Mouse (Mus musculus) C2C12 (cell line): ENCODE measurements around the gene Cd109. TPM values are rescaled to one million over a fixed set of nuclear protein-coding genes. Genes with fewer than 3 reads are reported as not detected.

ENCODE experiments used
- H3K27me3 ChIP-seq: one replicate; pipeline ENCODE4 v1.6.1; 2011; ENCODE audit not compliant: control insufficient read depth, insufficient read depth, insufficient read length
- H3K36me3 ChIP-seq: one replicate; pipeline ENCODE4 v1.6.1; 2011; ENCODE audit not compliant: control insufficient read depth, insufficient read depth
- H3K4me3 ChIP-seq: one replicate; pipeline ENCODE4 v1.5.1; 2011; ENCODE audit warnings: mild to moderate bottlenecking, control low read depth; ENCODE audit not compliant: poor library complexity, insufficient read depth, severe bottlenecking
- H3K79me2 ChIP-seq: one replicate; pipeline ENCODE4 v1.6.1; 2011; ENCODE audit not compliant: control insufficient read depth, insufficient read depth
- H3K79me3 ChIP-seq: one replicate; pipeline ENCODE4 v1.6.1; 2011; ENCODE audit warnings: low read depth, control low read depth
- H3ac ChIP-seq: one replicate; pipeline ENCODE3; 2011; ENCODE audit warnings: low read depth; ENCODE audit not compliant: control insufficient read depth, insufficient read length
- CEBPB ChIP-seq: IDR thresholded peaks from one replicate; pipeline ENCODE4 v1.6.1; 2011; ENCODE audit warnings: low read depth, mild to moderate bottlenecking, control low read depth, moderate library complexity
- CTCF ChIP-seq: IDR thresholded peaks from one replicate; pipeline ENCODE4 v1.5.1; 2011; ENCODE audit not compliant: control insufficient read depth, insufficient read depth, insufficient read length
- FOSL1 ChIP-seq: IDR thresholded peaks from one replicate; pipeline ENCODE4 v1.8.0; 2011; ENCODE audit warnings: mild to moderate bottlenecking, low read length; ENCODE audit not compliant: poor library complexity, insufficient read depth, severe bottlenecking
- MAX ChIP-seq: IDR thresholded peaks from one replicate; pipeline ENCODE4 v1.6.1; 2011; ENCODE audit warnings: mild to moderate bottlenecking, control low read depth
- MYOD1 ChIP-seq: IDR thresholded peaks from one replicate; pipeline ENCODE4 v1.6.1; 2011; ENCODE audit warnings: low read depth; ENCODE audit not compliant: control insufficient read depth, insufficient read length
- MYOG ChIP-seq: IDR thresholded peaks from one replicate; pipeline ENCODE4 v1.6.1; 2011; ENCODE audit not compliant: control insufficient read depth, insufficient read length; ENCODE audit errors: extremely low read depth
- USF1 ChIP-seq: IDR thresholded peaks from one replicate; pipeline ENCODE4 v1.6.1; 2011; ENCODE audit warnings: low read depth, mild to moderate bottlenecking, control low read depth, moderate library complexity
- polyA plus RNA-seq: library from polyadenylated mRNA; unstranded; fragments of >200 nt; fragmentation: generic; extraction: Trizol; gene quantifications from one replicate; pipeline ENCODE4 v1.2.1, GENCODE M21; 2012; ENCODE audit warnings: missing spikeins

Cd109 gene
- polyA plus RNA-seq, 1 experiment: 5.9 TPM

DNA sequence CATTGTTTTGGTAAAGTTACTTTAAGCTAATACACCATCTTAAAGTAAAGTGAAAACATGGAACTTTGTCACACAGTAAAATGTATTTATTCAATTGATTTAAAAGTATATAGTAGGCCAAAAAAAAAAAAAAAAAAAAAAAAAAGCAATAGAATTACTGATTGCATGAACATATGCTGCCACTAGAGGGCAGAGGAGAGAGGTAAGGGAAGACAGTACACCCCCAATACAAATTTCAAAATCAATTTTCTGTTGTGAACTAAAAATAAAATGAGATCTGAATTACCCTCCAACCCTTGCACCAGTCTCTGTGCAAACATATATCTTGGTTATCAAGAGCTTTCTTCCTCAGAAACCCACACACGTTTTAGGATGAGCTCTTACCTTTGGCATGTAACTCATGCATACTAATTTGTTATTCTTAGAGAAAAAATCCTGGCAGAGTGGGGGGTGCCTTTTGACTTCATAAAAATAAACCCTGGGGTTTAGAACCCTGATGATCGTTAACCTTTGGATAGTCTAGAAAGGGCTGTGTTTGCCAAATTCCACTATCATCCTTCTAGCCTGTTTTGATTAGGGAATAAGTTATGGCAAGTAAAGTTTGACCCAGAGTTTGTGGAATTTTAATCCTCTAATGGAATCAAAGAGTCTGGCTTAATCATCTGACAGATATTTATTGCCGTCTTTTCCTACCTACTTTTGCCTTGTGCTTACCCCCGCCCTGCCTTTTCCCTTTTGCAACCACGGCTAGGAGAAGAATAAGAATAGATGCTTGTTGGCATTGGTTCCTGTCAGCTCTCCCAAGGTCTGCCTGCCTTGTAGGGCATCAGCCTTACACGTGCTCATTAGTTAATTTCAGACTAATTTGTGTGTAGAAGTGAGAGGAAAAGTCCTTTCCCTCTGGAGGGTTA is 105.8 kb downstream of the Cd109 start:
- no peaks in the 10 kb centered on the region for H3K79me2 ChIP-seq
- no peak overlapping the region for H3ac ChIP-seq
- H3K79me3 ChIP-seq: no peaks in the 10 kb centered on the region
- TF ChIP-seq CTCF: no peak
- TF ChIP-seq CEBPB: no peak
- no peak for TF ChIP-seq MYOG
- no peak for TF ChIP-seq MAX
- no peak for TF ChIP-seq FOSL1
- TF ChIP-seq MYOD1: no peak
- no peak for TF ChIP-seq USF1
- H3K27me3 ChIP-seq: no peaks in the 10 kb centered on the region
- H3K4me3 ChIP-seq: no peak overlapping the region
- H3K36me3 ChIP-seq: no peaks in the 10 kb centered on the region

DNA sequence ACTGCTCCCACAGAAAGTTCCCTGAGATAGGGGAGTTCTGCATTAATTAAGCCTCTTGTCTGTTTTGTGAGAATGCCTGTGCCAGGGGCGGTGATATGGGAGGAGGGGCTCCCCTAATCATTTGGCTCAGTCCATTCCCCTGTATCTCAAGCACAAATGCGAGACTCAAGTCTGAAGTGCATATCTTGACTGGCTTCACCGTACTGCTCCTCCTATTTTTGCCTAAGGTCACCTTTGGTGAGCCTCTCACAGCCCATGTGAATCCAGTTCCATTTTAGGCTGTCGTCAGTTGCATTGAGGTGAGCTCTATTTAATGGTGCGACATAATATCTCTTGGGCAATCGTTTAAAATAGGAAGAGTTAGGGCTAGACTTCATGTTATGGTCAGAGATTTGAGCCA is 116.6 kb downstream of the Cd109 start:
- no peaks in the 10 kb centered on the region for H3K79me3 ChIP-seq
- H3K27me3 ChIP-seq: no peaks in the 10 kb centered on the region
- TF ChIP-seq MAX (no peak), MYOG (no peak), CEBPB (no peak), MYOD1 (no peak)
- H3K79me2 ChIP-seq: no peaks in the 10 kb centered on the region
- no peak overlapping the region for H3ac ChIP-seq
- H3K4me3 ChIP-seq: no peak overlapping the region
- H3K36me3 ChIP-seq: no peaks in the 10 kb centered on the region

DNA sequence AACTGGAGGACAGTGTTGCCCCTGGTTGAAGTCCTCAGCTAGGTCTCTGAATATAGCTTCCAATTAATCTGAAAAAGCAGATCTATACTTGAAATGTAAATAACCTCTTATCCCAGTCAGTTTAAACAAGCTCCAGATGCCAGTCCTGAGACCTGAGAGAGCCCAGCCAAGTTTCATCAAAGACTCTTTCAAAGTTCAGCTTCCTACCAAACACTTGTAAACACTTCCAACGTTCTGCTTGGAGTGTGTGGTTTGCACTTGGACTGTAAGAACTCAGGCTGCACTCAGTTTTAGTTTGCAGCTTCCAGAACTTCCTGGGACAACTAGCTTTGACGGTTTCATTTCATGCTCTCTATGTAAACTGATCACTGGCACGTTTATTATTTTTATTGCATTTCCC is 120.2 kb downstream of the Cd109 start:
- Histone ChIP-seq H3ac (no peak overlapping the region), H3K27me3 (no peaks in the 10 kb centered on the region), H3K79me2 (no peaks in the 10 kb centered on the region), H3K4me3 (no peak overlapping the region), H3K36me3 (no peaks in the 10 kb centered on the region), H3K79me3 (no peaks in the 10 kb centered on the region)
- TF ChIP-seq MAX: no peak
- TF ChIP-seq CEBPB: no peak
- TF ChIP-seq MYOG: no peak
- TF ChIP-seq CTCF: no peak
- TF ChIP-seq FOSL1: no peak
- TF ChIP-seq USF1: no peak
- no peak for TF ChIP-seq MYOD1

DNA sequence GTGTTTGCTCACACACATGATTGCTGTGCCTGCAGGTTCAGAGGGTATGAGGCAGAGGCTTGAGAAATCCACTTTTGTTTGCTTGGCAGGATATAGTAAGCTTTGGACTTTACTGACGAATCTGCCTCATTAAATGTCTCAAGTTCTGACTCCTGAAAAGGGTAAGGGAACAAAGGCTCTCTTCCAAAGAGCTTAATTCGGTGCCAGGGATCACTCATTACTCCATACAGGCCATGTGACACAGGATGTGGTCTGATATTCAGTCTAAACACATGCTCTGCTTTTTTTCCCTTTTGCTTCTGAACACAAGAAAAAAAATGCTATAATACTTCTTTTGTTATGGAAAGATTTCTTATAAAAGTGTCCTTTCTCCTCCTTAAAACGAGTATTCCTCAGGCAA is 126.7 kb downstream of the Cd109 start:
- no peaks in the 10 kb centered on the region for H3K79me3 ChIP-seq
- no peak overlapping the region for H3ac ChIP-seq
- TF ChIP-seq CTCF (no peak), USF1 (peak; percentile 53), MYOG (no peak)

DNA sequence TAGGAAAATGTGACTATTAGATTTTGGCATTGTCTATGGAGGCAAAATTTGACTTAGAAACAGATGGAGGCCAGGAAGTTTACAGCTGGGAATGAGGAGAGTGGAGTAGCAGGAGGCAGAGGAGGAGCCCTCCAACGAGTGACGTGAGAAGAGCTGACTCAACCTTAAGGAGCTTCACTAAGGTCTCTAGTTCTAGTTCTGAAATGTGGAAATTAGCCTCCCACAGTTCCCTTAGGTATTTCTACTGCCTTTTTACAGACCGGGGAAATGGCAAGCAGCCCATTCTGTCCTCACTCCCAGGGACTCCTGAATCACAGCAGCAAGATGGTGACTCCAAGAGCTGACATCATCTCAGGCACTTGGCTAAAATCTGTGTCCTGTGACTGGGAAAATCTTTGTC is 134.9 kb downstream of the Cd109 start:
- H3ac ChIP-seq: no peak overlapping the region
- H3K36me3 ChIP-seq: no peaks in the 10 kb centered on the region
- H3K27me3 ChIP-seq: no peaks in the 10 kb centered on the region
- no peaks in the 10 kb centered on the region for H3K79me2 ChIP-seq
- no peak overlapping the region for H3K4me3 ChIP-seq
- no peaks in the 10 kb centered on the region for H3K79me3 ChIP-seq
- TF ChIP-seq MYOD1: no peak
- TF ChIP-seq FOSL1: no peak
- no peak for TF ChIP-seq CEBPB
- no peak for TF ChIP-seq MAX
- no peak for TF ChIP-seq MYOG
- no peak for TF ChIP-seq USF1
- TF ChIP-seq CTCF: no peak

More for the DNA sequence above, 126.7 kb downstream of the Cd109 start:
- no peak overlapping the region for H3K4me3 ChIP-seq
- no peaks in the 10 kb centered on the region for H3K36me3 ChIP-seq
- H3K79me2 ChIP-seq: no peaks in the 10 kb centered on the region
- no peaks in the 10 kb centered on the region for H3K27me3 ChIP-seq

Other genes with a start within 250 kb of the Cd109 start
- gene Dppa5a, start 247.4 kb upstream of the Cd109 start, polyA plus RNA-seq: 0.34 TPM
- 0.02 TPM for gene Ooep, start 236.8 kb upstream of the Cd109 start, polyA plus RNA-seq
- gene Ddx43, start 219.8 kb upstream of the Cd109 start, polyA plus RNA-seq: not detected
- gene Cgas, start 172.3 kb upstream of the Cd109 start, polyA plus RNA-seq: 1.8 TPM
- 11.2 TPM for gene Mto1, start 167.3 kb upstream of the Cd109 start, polyA plus RNA-seq
- gene Gm17324, start 166.8 kb upstream of the Cd109 start, polyA plus RNA-seq: not detected
- gene Eef1a1, start 126.4 kb upstream of the Cd109 start, polyA plus RNA-seq: 7,691 TPM
- gene Slc17a5, start 27.5 kb upstream of the Cd109 start, polyA plus RNA-seq: 3.7 TPM